Mouse (Mus musculus) limb, embryonic 11.5 days (tissue): Measurements from ENCODE around the gene Opcml. TPM values are rescaled to one million over a fixed set of nuclear protein-coding genes. Genes with fewer than 3 reads are reported as not detected.

ENCODE experiments used
- ATAC-seq: fragments of 200-750 bp; cut with Nextera tagmentation; 2 replicates; pipeline ENCODE4 v1.8.0; 2017; ENCODE audit warnings: low read depth; ENCODE audit not compliant: insufficient number of reproducible peaks, low FRiP score, low TSS enrichment
- DNase-seq: peaks from one replicate; pipeline ENCODE4 v3.0.0-alpha.2; 2015; ENCODE audit warnings: low spot score
- H3K27ac ChIP-seq: fragments of 300-500 bp; sonication (generic); replicated peaks from 2 replicates; pipeline ENCODE4 v1.5.1; 2014; ENCODE audit warnings: low read depth, mild to moderate bottlenecking, low read length
- H3K27me3 ChIP-seq: fragments of 300-500 bp; sonication (generic); 2 replicates; pipeline ENCODE4 v1.6.1; 2014; ENCODE audit warnings: mild to moderate bottlenecking, low read length, mixed read lengths; ENCODE audit not compliant: control insufficient read depth, insufficient read depth
- H3K36me3 ChIP-seq: fragments of 300-500 bp; sonication (generic); 2 replicates; pipeline ENCODE4 v1.6.1; 2014; ENCODE audit warnings: mild to moderate bottlenecking, low read length, moderate library complexity, mixed read lengths; ENCODE audit not compliant: control insufficient read depth, insufficient read depth
- H3K4me1 ChIP-seq: fragments of 300-500 bp; sonication (generic); 2 replicates; pipeline ENCODE4 v1.6.1; 2014; ENCODE audit warnings: low read length, mixed read lengths; ENCODE audit not compliant: control insufficient read depth, insufficient read depth
- H3K4me2 ChIP-seq: fragments of 300-500 bp; sonication (generic); 2 replicates; pipeline ENCODE4 v1.6.1; 2014; ENCODE audit warnings: low read depth, mild to moderate bottlenecking, moderate library complexity; ENCODE audit not compliant: severe bottlenecking
- H3K4me3 ChIP-seq: fragments of 300-500 bp; sonication (generic); 2 replicates; pipeline ENCODE4 v1.5.1; 2014; ENCODE audit warnings: low read depth, low read length
- H3K9ac ChIP-seq: fragments of 300-500 bp; sonication (generic); 2 replicates; pipeline ENCODE4 v1.6.1; 2014; ENCODE audit warnings: mild to moderate bottlenecking, low read length
- H3K9me3 ChIP-seq: fragments of 300-500 bp; sonication (generic); 2 replicates; pipeline ENCODE4 v1.6.1; 2016; ENCODE audit warnings: low read length; ENCODE audit not compliant: control insufficient read depth
- WGBS: fragments of 180-500 bp; shearing (Covaris S2); extraction: QIAGEN DNeasy Blood & Tissue Kit; methylation state at CpG from one replicate; pipeline ENCODE4 v1.1.7; 2014; 5-methylcytosine and 5-hydroxymethylcytosine counted together
- polyA plus RNA-seq: library from polyadenylated mRNA; unstranded; fragments of >200 nt; fragmentation: Nextera tagmentation; extraction: Ambion mirVana; gene quantifications from 2 replicates; pipeline ENCODE4 v1.2.1, GENCODE M21; 2014

Gene Opcml
- polyA plus RNA-seq, 1 experiment from 2014 or later, result 0.20 TPM

- Histone ChIP-seq H3K36me3 (no peaks in the 10 kb centered on the region), H3K4me3 (no peak overlapping the region), H3K9ac (no peak overlapping the region), H3K27ac (no peak overlapping the region), H3K4me2 (no peak overlapping the region), H3K4me1 (no peaks in the 10 kb centered on the region), H3K9me3 (no peaks in the 10 kb centered on the region), H3K27me3 (no peaks in the 10 kb centered on the region)
- 47% methylated on average over 4 of the region's 4 CpGs for WGBS
- DNase-seq (no peak), ATAC-seq (no peak)
Observed at GRCm38 (mm10) chr9:28471501-28471900, 680.9 kb downstream of the Opcml start.

- no peak overlapping the region for H3K27ac ChIP-seq
- no peak overlapping the region for H3K4me2 ChIP-seq
- no peaks in the 10 kb centered on the region for H3K27me3 ChIP-seq
- 97% methylated on average over 6 of the region's 6 CpGs for WGBS
- no peak overlapping the region for H3K9ac ChIP-seq
- ATAC-seq (no peak), DNase-seq (no peak)
- no peaks in the 10 kb centered on the region for H3K36me3 ChIP-seq
- H3K4me1 ChIP-seq, result no peaks in the 10 kb centered on the region
- H3K9me3 ChIP-seq, result no peaks in the 10 kb centered on the region
- no peak overlapping the region for H3K4me3 ChIP-seq
Observed at GRCm38 (mm10) chr9:28474586-28474985, 684.0 kb downstream of the Opcml start.

GRCm38 (mm10) chr9:28481261-28481660, 690.7 kb downstream of the Opcml start:
- Histone ChIP-seq H3K4me1 (no peaks in the 10 kb centered on the region), H3K27ac (no peak overlapping the region), H3K9me3 (no peaks in the 10 kb centered on the region), H3K27me3 (no peaks in the 10 kb centered on the region), H3K4me2 (no peak overlapping the region), H3K36me3 (no peaks in the 10 kb centered on the region), H3K9ac (no peak overlapping the region), H3K4me3 (no peak overlapping the region)
- 49% methylated on average over 4 of the region's 4 CpGs for WGBS
- no peak for DNase-seq
- ATAC-seq, result no peak

GRCm38 (mm10) chr9:28488499-28488898, 697.9 kb downstream of the Opcml start:
- ATAC-seq (no peak), DNase-seq (no peak)
- H3K9me3 ChIP-seq, result no peaks in the 10 kb centered on the region
- H3K4me3 ChIP-seq, result no peak overlapping the region
- WGBS, result 74% methylated on average over 2 of the region's 2 CpGs
- H3K36me3 ChIP-seq, result no peaks in the 10 kb centered on the region
- no peaks in the 10 kb centered on the region for H3K4me1 ChIP-seq
- no peak overlapping the region for H3K4me2 ChIP-seq
- no peak overlapping the region for H3K9ac ChIP-seq
- no peak overlapping the region for H3K27ac ChIP-seq
- no peaks in the 10 kb centered on the region for H3K27me3 ChIP-seq

GRCm38 (mm10) chr9:28489828-28490227, 699.3 kb downstream of the Opcml start:
- Histone ChIP-seq H3K4me1 (no peaks in the 10 kb centered on the region), H3K27ac (no peak overlapping the region), H3K9ac (no peak overlapping the region), H3K36me3 (no peaks in the 10 kb centered on the region), H3K9me3 (no peaks in the 10 kb centered on the region), H3K27me3 (no peaks in the 10 kb centered on the region), H3K4me2 (no peak overlapping the region), H3K4me3 (no peak overlapping the region)
- ATAC-seq (no peak), DNase-seq (no peak)
- WGBS, result 46% methylated on average over 4 of the region's 4 CpGs

GRCm38 (mm10) chr9:28490410-28490809, 699.8 kb downstream of the Opcml start:
- no peak for DNase-seq
- H3K4me3 ChIP-seq, result no peak overlapping the region
- no peaks in the 10 kb centered on the region for H3K27me3 ChIP-seq
- no peak overlapping the region for H3K9ac ChIP-seq
- ATAC-seq, result no peak
- no peaks in the 10 kb centered on the region for H3K36me3 ChIP-seq
- no peak overlapping the region for H3K4me2 ChIP-seq
- no peaks in the 10 kb centered on the region for H3K4me1 ChIP-seq
- 94% methylated on average over 3 of the region's 3 CpGs for WGBS
- H3K27ac ChIP-seq, result no peak overlapping the region
- no peaks in the 10 kb centered on the region for H3K9me3 ChIP-seq

- Histone ChIP-seq H3K27ac (no peak overlapping the region), H3K4me2 (no peak overlapping the region), H3K9me3 (no peaks in the 10 kb centered on the region), H3K4me1 (no peaks in the 10 kb centered on the region), H3K36me3 (no peaks in the 10 kb centered on the region), H3K9ac (no peak overlapping the region), H3K27me3 (no peaks in the 10 kb centered on the region), H3K4me3 (no peak overlapping the region)
- WGBS, result 80% methylated on average over 12 of the region's 12 CpGs
- DNase-seq (no peak), ATAC-seq (no peak)
Observed at GRCm38 (mm10) chr9:28499841-28500794, 709.5 kb downstream of the Opcml start.

- no peak overlapping the region for H3K27ac ChIP-seq
- no peaks in the 10 kb centered on the region for H3K9me3 ChIP-seq
- DNase-seq, result no peak
- no peak overlapping the region for H3K9ac ChIP-seq
- no peak for ATAC-seq
- no peaks in the 10 kb centered on the region for H3K27me3 ChIP-seq
- H3K4me3 ChIP-seq, result no peak overlapping the region
- H3K36me3 ChIP-seq, result no peaks in the 10 kb centered on the region
- no peaks in the 10 kb centered on the region for H3K4me1 ChIP-seq
- H3K4me2 ChIP-seq, result no peak overlapping the region
- 95% methylated on average over 3 of the region's 3 CpGs for WGBS
Observed at GRCm38 (mm10) chr9:28513905-28514304, 723.3 kb downstream of the Opcml start.
